Comparison of ENCODE assay signal across 12 mouse cellular contexts in the genomic region with DNA sequence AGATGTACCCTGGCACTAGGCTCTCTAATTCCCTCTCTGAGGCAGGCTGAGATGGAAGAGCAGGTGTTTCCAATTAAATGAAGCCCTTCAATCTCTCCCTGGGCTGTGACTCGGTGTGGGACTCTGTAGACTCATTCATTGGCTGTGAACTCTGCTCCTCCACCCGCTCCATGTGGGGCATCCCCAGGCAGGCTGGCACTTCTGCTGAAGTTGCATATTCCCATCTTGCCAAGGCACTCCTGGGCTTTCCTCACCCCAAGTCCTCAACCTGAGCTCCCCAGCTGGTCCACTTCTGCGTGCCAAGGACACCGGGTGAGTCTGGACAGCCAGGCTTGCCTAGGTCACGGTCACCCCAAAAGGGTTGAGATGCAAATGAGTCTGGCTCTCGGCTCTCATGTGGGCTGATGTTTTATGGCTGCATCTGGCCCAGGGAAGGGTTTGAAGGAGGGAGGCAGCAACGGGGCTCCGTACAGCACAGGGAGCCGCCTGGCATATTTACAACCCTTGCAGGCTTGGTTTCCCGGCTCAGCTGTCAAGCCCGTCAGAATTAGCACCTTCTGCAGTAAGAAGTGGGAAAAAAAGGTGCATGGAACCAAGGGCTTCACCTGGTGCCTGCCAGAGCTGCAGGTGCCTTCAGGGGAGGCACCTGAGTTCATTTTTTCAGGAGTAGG.
DNase-seq lines count a peak whose midpoint lies in the region; ATAC-seq lines count a peak whose summit lies in the region.
"Had no signal": no experiment of that assay in that cellular context is flagged by ENCODE, and none has a peak within 500 bp of the region (broad histone marks: within the 10 kb centered on the region; RNA-seq: fewer than 3 reads in every experiment).

No protein-coding gene starts in this region.

- no peak for DNase-seq in frontal cortex, adult 2 months (ENCODE audit: extremely low spot score in 1 of 2, low spot score in 1 of 2)
- DNase-seq in retina, postnatal 1 day = peak; percentile 58
- no peak for DNase-seq in retina, embryonic 14.5 days (ENCODE audit: low spot score)
- DNase-seq in cerebellum, adult 9-11 months = peak; percentile 58
- DNase-seq in testis, postnatal 10 days (ENCODE audit: low spot score) = no peak
- no peak for DNase-seq in adrenal gland, postnatal 25 days
- DNase-seq: heart, postnatal 10 days; kidney, adult 11 months; kidney, postnatal 10 days; liver, embryonic 13.5 days had no signal

- peak; percentile 41; the same call in 1 of the 2 replicates for ATAC-seq in frontal cortex, adult (ENCODE audit: low TSS enrichment)
- ATAC-seq: hindbrain, embryonic 16.5 days had no signal

Comparison
In these comparisons a context has a peak if more than half of its experiments do, and no peak if none do; other contexts are left out.
1. DNase-seq: peak in retina, postnatal 1 day (single experiment) and cerebellum, adult 9-11 months (single experiment); none in frontal cortex, adult 2 months (0 of 2), retina, embryonic 14.5 days (single experiment), testis, postnatal 10 days (single experiment) and adrenal gland, postnatal 25 days (single experiment).